Comparison of ENCODE assay signal across 14 mouse cellular contexts in genomic region chr1:181408086-181408975, GRCm38 (mm10). TPM values are rescaled to one million over a fixed set of nuclear protein-coding genes. Genes with fewer than 3 reads are reported as not detected.
DNase-seq lines count a peak whose midpoint lies in the region; ATAC-seq lines count a peak whose summit lies in the region.
"Had no signal": no experiment of that assay in that cellular context is flagged by ENCODE, and none has a peak within 500 bp of the region (broad histone marks: within the 10 kb centered on the region; RNA-seq: fewer than 3 reads in every experiment).

No protein-coding gene starts in this region.

- peak; percentile 40 for DNase-seq in cerebellum, adult 8-10 months
- DNase-seq in natural killer cell, adult 2 months (ENCODE audit: low spot score in 2 of 2): no peak
- no peak for DNase-seq in urinary bladder, postnatal 36 days (ENCODE audit: low spot score in 2 of 2)
- DNase-seq: adrenal gland, postnatal 10 days; gastrocnemius, postnatal 14 days; kidney, adult 8-10 months; lung, postnatal 4 days had no signal

- 51% methylated on average over 18 of the region's 18 CpGs for WGBS in midbrain, embryonic 13.5 days
- 48% methylated on average over 18 of the region's 18 CpGs for WGBS in midbrain, embryonic 16.5 days
- WGBS in hindbrain, embryonic 13.5 days: 43% methylated on average over 18 of the region's 18 CpGs
- WGBS in neural tube, embryonic 15.5 days: 34% methylated on average over 18 of the region's 18 CpGs

- no peak overlapping the region for H3K4me3 ChIP-seq in midbrain, embryonic 13.5 days (replicated peaks)
- no peak overlapping the region for H3K4me3 ChIP-seq in midbrain, embryonic 16.5 days (ENCODE audit: low read depth, low read length)
- no peak overlapping the region for H3K4me3 ChIP-seq in hindbrain, embryonic 13.5 days
- no peak overlapping the region for H3K4me3 ChIP-seq in neural tube, embryonic 15.5 days (replicated peaks)

- peak; percentile 57 for ATAC-seq in midbrain, embryonic 13.5 days
- no peak for ATAC-seq in midbrain, embryonic 16.5 days
- ATAC-seq in hindbrain, embryonic 13.5 days (ENCODE audit: low FRiP score): peak; percentile 53
- ATAC-seq in neural tube, embryonic 15.5 days (ENCODE audit: low FRiP score): peak; percentile 22; the same call in 1 of the 2 replicates
- no peak for ATAC-seq in megakaryocyte-erythroid progenitor cell, adult 5-6 weeks (replicated peaks; ENCODE audit: low FRiP score, low TSS enrichment, poor library complexity, severe bottlenecking)

- H3K9ac ChIP-seq in midbrain, embryonic 13.5 days (replicated peaks): no peak overlapping the region
- no peak overlapping the region for H3K9ac ChIP-seq in midbrain, embryonic 16.5 days (ENCODE audit: low read depth, low read length)
- no peak overlapping the region for H3K9ac ChIP-seq in hindbrain, embryonic 13.5 days
- no peak overlapping the region for H3K9ac ChIP-seq in neural tube, embryonic 15.5 days (replicated peaks)

- H3K4me2 ChIP-seq in midbrain, embryonic 13.5 days (replicated peaks): no peak overlapping the region
- no peak overlapping the region for H3K4me2 ChIP-seq in midbrain, embryonic 16.5 days (ENCODE audit: low read length)
- no peak overlapping the region for H3K4me2 ChIP-seq in hindbrain, embryonic 13.5 days
- no peak overlapping the region for H3K4me2 ChIP-seq in neural tube, embryonic 15.5 days

- peak overlapping the region; percentile 67 for H3K27ac ChIP-seq in midbrain, embryonic 13.5 days
- no peak overlapping the region for H3K27ac ChIP-seq in midbrain, embryonic 16.5 days (ENCODE audit: low read length)
- H3K27ac ChIP-seq in hindbrain, embryonic 13.5 days: peak overlapping the region; percentile 83
- H3K27ac ChIP-seq in neural tube, embryonic 15.5 days (replicated peaks): no peak overlapping the region

- H3K4me1 ChIP-seq in midbrain, embryonic 13.5 days (replicated peaks): peaks cover 33% of the 10 kb centered on the region
- peaks cover 8% of the 10 kb centered on the region for H3K4me1 ChIP-seq in midbrain, embryonic 16.5 days (ENCODE audit: control insufficient read depth, insufficient read depth, low read length)
- peaks cover 47% of the 10 kb centered on the region for H3K4me1 ChIP-seq in hindbrain, embryonic 13.5 days (replicated peaks)
- peaks cover 20% of the 10 kb centered on the region for H3K4me1 ChIP-seq in neural tube, embryonic 15.5 days

- no peaks in the 10 kb centered on the region for H3K9me3 ChIP-seq in midbrain, embryonic 13.5 days
- H3K9me3 ChIP-seq in midbrain, embryonic 16.5 days (replicated peaks; ENCODE audit: control insufficient read depth, low read length, poor library complexity, severe bottlenecking): no peaks in the 10 kb centered on the region
- H3K9me3 ChIP-seq in hindbrain, embryonic 13.5 days: no peaks in the 10 kb centered on the region
- H3K9me3 ChIP-seq in neural tube, embryonic 15.5 days (replicated peaks): no peaks in the 10 kb centered on the region

- no peaks in the 10 kb centered on the region for H3K27me3 ChIP-seq in midbrain, embryonic 13.5 days
- H3K27me3 ChIP-seq in midbrain, embryonic 16.5 days (ENCODE audit: control insufficient read depth, insufficient read depth, low read depth, low read length): no peaks in the 10 kb centered on the region
- H3K27me3 ChIP-seq in hindbrain, embryonic 13.5 days: no peaks in the 10 kb centered on the region
- H3K27me3 ChIP-seq in neural tube, embryonic 15.5 days (replicated peaks): no peaks in the 10 kb centered on the region

- H3K36me3 ChIP-seq in midbrain, embryonic 13.5 days: no peaks in the 10 kb centered on the region
- no peaks in the 10 kb centered on the region for H3K36me3 ChIP-seq in midbrain, embryonic 16.5 days (ENCODE audit: control insufficient read depth, insufficient read depth, low read length)
- H3K36me3 ChIP-seq in hindbrain, embryonic 13.5 days: no peaks in the 10 kb centered on the region
- no peaks in the 10 kb centered on the region for H3K36me3 ChIP-seq in neural tube, embryonic 15.5 days

RNA-seq across cellular contexts. Expression of gene Cnih3, which starts 55.9 kb away (rescaled TPM):
- 2.6 and 3.8 TPM in 2 replicates for polyA plus RNA-seq in midbrain, embryonic 13.5 days (2015; fragmentation: Nextera tagmentation; extraction: Ambion mirVana)
- polyA plus RNA-seq in midbrain, embryonic 16.5 days (2015; fragmentation: Nextera tagmentation; extraction: Ambion mirVana): 11.3 and 11.4 TPM in 2 replicates
- 6.8 and 8.8 TPM in 2 replicates for polyA plus RNA-seq in hindbrain, embryonic 13.5 days (2015; fragmentation: Nextera tagmentation; extraction: Ambion mirVana)
- 15.8 and 20.2 TPM in 2 replicates for polyA plus RNA-seq in neural tube, embryonic 15.5 days (2015; fragmentation: Nextera tagmentation; extraction: Ambion mirVana)
- total RNA-seq in megakaryocyte-erythroid progenitor cell, adult 5-6 weeks (2014; fragmentation: Nextera tagmentation): not detected in 2 replicates
- not detected in 2 replicates for total RNA-seq in megakaryocyte-erythroid progenitor cell, adult 5-6 weeks (2017)
- total RNA-seq: adrenal gland, postnatal 10 days had no signal
- polyA plus RNA-seq: heart, postnatal 0 days; liver, embryonic 16.5 days had no signal

Comparison
In these comparisons a context has a peak if more than half of its experiments do, and no peak if none do; other contexts are left out.
1. ATAC-seq: peak in midbrain, embryonic 13.5 days (single experiment), hindbrain, embryonic 13.5 days (single experiment) and neural tube, embryonic 15.5 days (single experiment); none in midbrain, embryonic 16.5 days (single experiment) and megakaryocyte-erythroid progenitor cell, adult 5-6 weeks (single experiment).
2. H3K27ac ChIP-seq: peak in midbrain, embryonic 13.5 days (single experiment) and hindbrain, embryonic 13.5 days (single experiment); none in midbrain, embryonic 16.5 days (single experiment) and neural tube, embryonic 15.5 days (single experiment).